Mouse (Mus musculus) urinary bladder, postnatal 14 days (tissue): ENCODE results near the gene Brms1.

Experiments used
- DNase-seq: peaks from one replicate; pipeline ENCODE4 v3.0.0; 2021; ENCODE audit warnings: low spot score

Gene Brms1

GRCm38 (mm10) chr19:5038709-5039156 lies 2.4 kb upstream of the Brms1 start, which contains the start of the genes B4gat1 and AC124502.3:
Gene B4gat1 (plus strand): TSS chr19:5038826.
Gene AC124502.3 (plus strand): TSS chr19:5038891.
- peak; percentile 90 for DNase-seq

GRCm38 (mm10) chr19:5039301-5040114 lies 1.6 kb upstream of the Brms1 start:
- DNase-seq: no peak

GRCm38 (mm10) chr19:5041588-5041987 lies 434 bp downstream of the Brms1 start:
- no peak for DNase-seq

GRCm38 (mm10) chr19:5045531-5045930 lies 4.4 kb downstream of the Brms1 start:
- DNase-seq: no peak

- no peak for DNase-seq
These were observed 7.2 kb downstream of the Brms1 start for GRCm38 (mm10) chr19:5048138-5049056.

GRCm38 (mm10) chr19:5049325-5049724 lies 8.2 kb downstream of the Brms1 start:
- DNase-seq: no peak

- DNase-seq: peak; percentile 78
These were observed 9.1 kb downstream of the Brms1 start, which contains the start of gene Rin1 for GRCm38 (mm10) chr19:5050047-5050905. Gene Rin1 (plus strand): TSS chr19:5050481.

- DNase-seq: no peak
These were observed 9.9 kb downstream of the Brms1 start for GRCm38 (mm10) chr19:5051031-5051430.

- no peak for DNase-seq
These were observed 10.4 kb downstream of the Brms1 start for GRCm38 (mm10) chr19:5051515-5051914.

GRCm38 (mm10) chr19:5052166-5052822 lies 11.1 kb downstream of the Brms1 start:
- no peak for DNase-seq

GRCm38 (mm10) chr19:5052853-5053252 lies 11.7 kb downstream of the Brms1 start:
- DNase-seq: no peak

- DNase-seq: peak; percentile 66
These were observed 12.8 kb downstream of the Brms1 start for GRCm38 (mm10) chr19:5053909-5054308.

- no peak for DNase-seq
These were observed 15.1 kb downstream of the Brms1 start for GRCm38 (mm10) chr19:5056251-5056650.

GRCm38 (mm10) chr19:5057876-5058775 lies 17.0 kb downstream of the Brms1 start:
- DNase-seq: no peak

- peak; percentile 60 for DNase-seq
These were observed 17.9 kb downstream of the Brms1 start for GRCm38 (mm10) chr19:5058801-5059771.

- peak; percentile 70 for DNase-seq
These were observed 19.5 kb downstream of the Brms1 start for GRCm38 (mm10) chr19:5060365-5061330.

GRCm38 (mm10) chr19:5062041-5062440 lies 20.9 kb downstream of the Brms1 start:
- DNase-seq: no peak

- peak; percentile 73 for DNase-seq
These were observed 21.3 kb downstream of the Brms1 start for GRCm38 (mm10) chr19:5062446-5062845.
